Mouse (Mus musculus) stomach, postnatal 0 days (tissue): Measurements from ENCODE around the gene Dync1h1.

Experiments
- CTCF ChIP-seq: IDR thresholded peaks from 2 replicates; pipeline ENCODE4 v1.5.1; 2016; ENCODE audit warnings: antibody characterized with exemption, low read depth, mild to moderate bottlenecking, moderate library complexity
- EP300 ChIP-seq: optimal IDR thresholded peaks from 2 replicates; pipeline ENCODE3; 2016; ENCODE audit warnings: antibody characterized with exemption

DNA sequence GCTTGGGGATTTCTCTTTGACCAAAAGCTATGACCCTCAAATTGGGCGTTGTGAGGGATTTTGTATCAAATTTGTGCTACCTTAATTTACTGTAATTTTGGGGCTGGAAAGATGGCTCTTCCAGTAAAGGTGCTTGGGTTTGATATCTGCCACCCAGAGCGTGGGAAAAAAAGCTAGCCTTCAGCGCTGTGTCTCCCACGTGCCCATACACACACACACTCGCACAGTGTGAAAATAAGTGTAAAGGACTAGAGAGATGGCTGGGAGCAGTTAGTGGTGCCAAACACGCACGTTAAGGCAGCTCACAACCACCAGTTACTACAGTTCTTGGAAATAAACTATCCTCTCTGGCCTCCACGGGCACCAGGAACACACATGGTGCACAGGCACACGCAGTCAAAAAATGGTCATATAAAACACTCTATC, 95.7 kb downstream of the Dync1h1 start:
- TF ChIP-seq CTCF (no peak), EP300 (no peak)
